Mouse (Mus musculus) gastrocnemius, postnatal 14 days (tissue): ENCODE results near the gene Bmx. TPM values are rescaled to one million over a fixed set of nuclear protein-coding genes. Genes with fewer than 3 reads are reported as not detected.

ENCODE experiments used
- DNase-seq: peaks from one replicate; pipeline ENCODE4 v3.0.0; 2021; ENCODE audit warnings: mixed read lengths
- intact Hi-C: fragments of 180-260 bp; cut with DNase I; formaldehyde crosslinking; loops from one replicate; pipeline ENCODE4 v1.15.1; 2025; ENCODE audit warnings: low total_unique reads
- total RNA-seq, 2 experiments: library from RNA; stranded (reverse); gene quantifications; 2 replicates each; pipeline ENCODE4 v1.2.3; 2021

Gene Bmx
- total RNA-seq, 2 experiments from 2014 or later = 0.44 to 0.86 TPM

DNA sequence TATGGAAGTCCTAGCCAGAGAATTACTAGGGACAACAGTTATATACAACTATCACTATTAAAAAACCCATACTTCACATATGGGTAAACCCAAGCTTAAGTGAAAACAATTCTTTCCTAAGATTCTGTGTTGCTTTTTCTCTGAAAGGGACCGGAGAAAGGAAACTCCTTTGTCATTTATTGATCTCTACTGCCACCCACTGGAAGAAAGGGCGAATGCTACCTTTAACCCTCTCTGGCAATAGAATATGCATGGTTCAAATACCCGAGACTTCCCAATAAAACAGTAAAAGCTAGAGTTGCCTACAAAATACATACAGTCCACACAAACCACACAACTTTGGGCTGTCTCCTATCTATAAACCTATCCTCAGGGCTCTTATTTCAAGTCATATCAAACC is 78.2 kb downstream of the Bmx start:
- DNase-seq = peak; percentile 7
- intact Hi-C loops = no loop called here

DNA sequence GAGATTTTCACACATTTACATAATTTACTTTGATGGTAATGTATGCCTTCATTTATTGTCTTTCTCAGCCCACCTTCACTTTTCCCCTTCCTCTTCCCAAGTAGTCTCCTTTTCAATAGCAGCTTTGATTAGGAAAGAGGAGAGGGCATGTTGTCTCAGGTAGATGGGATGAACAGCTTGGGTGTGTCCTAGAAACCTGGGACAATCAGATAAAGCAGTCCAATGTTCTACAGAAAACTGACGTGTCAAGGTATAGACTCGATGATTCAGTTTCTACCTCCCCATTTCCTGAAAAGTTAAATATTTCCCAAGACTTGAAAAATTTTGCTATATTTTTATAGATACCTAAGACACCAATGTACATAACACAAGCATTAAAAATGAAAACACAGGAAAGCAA is 79.1 kb downstream of the Bmx start:
- intact Hi-C loops = no loop called here
- DNase-seq = no peak

DNA sequence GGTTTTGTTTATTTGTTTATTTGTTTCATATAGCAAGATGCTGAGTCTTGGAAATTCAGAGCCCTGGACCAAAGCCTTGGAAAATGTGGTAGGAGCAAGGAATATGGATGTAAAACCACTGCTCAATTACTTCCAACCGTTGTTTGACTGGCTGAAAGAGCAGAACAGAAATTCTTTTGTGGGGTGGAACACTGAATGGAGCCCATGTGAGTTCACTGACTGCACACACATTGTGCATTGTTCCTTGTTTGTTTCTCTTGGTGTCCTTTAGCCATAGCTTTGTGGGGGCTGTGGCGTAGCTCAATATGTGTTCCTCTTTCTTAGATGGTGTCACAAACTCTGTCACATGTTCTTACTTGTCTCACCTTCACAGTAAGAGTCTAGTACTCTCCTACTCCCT is 82.2 kb downstream of the Bmx start:
- intact Hi-C loops = no loop called here
- no peak for DNase-seq

DNA sequence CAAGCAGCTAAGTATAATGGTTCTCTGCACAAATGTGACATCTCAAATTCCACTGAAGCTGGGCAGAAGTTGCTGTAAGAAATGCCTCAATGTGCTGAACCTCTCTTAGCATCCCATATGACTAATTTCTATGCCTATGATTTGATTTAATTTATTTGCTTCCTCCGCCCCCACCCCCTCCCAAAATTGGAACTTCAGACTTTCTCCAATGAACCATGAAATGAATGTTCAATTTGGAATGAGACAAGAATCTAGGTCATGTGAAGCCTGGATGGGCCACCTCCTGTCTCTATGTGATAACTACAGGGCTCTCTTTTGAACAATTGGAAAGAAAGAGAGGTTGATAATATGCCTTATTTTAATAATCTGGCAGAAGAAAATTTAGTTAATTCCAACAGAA is 82.7 kb downstream of the Bmx start:
- intact Hi-C loops = no loop called here

DNA sequence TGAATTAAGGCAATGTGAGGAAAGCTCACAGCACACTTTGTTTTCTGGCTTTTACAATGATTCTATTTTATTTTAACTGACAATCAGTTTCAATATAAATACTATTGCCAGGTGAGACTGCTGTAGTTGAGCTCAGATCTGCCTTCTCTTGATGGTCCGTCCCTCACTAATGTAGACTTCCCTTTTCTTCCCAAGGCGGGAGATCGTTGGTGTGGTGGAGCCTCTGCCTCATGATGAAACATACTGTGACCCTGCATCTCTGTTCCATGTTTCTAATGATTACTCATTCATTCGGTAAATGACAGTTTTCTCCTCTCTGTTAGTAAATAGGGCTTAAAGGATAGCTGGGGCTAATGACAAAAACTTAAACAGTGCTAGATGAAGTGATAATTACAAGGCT is 84.1 kb downstream of the Bmx start:
- intact Hi-C loops = no loop called here
- DNase-seq = no peak

More for the DNA sequence above, 82.7 kb downstream of the Bmx start:
- DNase-seq = no peak

DNA sequence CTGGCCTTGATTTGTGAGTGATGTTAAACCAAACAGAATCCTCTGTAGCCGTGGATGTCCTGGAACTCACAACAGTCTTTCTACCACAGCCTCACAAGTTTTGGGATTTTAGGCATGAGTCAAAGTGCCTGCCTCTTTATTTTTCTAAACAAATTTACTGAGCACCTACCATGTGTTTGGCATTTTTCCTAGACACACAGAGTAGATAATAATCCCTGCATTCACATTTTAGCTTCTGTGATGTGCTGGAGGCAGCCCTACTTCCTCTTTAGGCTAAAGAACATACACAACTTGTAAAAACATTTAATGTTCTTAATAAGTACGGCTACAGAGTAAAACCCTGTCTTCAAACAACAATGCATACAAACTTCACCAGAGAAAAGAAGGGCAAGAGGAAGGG is 87.0 kb downstream of the Bmx start:
- no peak for DNase-seq
- intact Hi-C loops = no loop called here

DNA sequence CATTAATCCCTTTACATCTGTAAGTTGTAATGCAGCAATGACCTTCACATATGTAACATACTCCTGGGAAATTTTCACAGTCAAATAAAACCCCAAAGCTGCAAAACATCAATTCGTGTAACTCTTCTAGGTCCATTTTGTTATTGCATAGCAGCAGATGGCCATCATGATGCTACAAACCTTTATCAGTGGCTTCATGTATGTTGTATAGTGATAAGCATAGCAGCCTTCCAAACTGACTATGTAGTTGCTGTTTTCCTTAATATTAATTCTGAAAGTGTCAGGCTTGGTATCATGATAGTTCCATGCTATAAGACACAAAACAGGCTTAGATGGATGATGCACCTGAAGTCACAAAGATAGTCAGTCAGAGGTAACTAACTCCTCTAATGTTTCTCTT is 93.3 kb downstream of the Bmx start:
- no peak for DNase-seq
- intact Hi-C loops = no loop called here

DNA sequence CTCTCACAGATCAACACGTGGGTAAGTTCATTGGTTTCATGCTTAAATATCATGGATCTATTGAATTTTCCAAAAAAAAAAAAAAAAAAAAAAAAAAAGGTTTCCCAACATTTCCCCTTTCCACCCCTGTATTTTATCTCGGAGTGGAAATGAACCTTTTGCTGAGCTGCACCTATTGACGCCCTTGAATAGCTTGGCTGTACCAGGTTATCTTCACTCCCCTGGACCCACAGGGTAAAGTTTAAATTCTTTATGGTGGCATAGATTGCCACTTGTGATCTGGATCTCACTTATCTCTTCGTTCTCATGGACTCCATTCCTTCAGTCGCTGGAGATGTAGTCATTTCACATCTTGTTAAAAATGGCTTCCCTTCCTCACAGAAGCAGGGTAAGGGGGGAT is 103.4 kb downstream of the Bmx start:
- no peak for DNase-seq
- intact Hi-C loops = no loop called here

DNA sequence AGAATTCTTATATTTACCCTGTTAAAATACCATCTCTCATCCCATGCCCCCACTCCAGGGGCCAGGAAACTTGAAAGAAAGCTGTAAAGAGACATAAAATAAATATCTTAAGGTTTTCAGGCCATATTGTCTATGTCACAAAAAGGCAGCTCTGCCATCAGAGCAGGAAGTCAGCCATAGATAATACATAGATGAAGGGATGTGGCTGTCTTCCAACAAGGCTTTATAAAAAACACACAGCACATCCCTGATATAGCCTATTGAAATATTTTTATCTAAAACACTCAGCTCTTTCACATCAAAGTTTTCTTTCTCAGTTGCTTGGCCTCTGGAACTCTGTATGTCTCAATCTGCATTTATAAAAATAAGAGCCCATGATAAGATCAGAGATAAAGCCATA is 104.4 kb downstream of the Bmx start:
- no peak for DNase-seq
- intact Hi-C loops = no loop called here

DNA sequence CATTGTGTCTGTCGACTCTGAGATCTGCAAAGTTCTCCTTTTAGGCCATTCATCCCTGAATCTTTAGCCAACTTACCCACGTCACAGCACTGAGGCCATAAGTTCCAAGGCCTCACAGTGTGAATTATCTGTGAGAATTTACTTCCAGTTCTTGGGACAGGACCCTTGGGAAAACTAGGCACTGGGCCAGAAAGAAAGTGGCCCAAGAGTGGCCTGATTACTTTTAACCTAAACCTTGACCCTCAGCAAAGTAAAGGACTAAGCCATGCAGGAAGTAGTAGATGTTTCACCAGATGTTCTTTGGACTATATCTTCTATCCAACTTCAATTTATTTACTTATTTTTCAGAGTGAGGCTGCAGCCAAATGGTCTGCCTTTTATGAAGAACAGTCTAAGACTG is 105.3 kb downstream of the Bmx start:
- no peak for DNase-seq
- intact Hi-C loops = no loop called here

DNA sequence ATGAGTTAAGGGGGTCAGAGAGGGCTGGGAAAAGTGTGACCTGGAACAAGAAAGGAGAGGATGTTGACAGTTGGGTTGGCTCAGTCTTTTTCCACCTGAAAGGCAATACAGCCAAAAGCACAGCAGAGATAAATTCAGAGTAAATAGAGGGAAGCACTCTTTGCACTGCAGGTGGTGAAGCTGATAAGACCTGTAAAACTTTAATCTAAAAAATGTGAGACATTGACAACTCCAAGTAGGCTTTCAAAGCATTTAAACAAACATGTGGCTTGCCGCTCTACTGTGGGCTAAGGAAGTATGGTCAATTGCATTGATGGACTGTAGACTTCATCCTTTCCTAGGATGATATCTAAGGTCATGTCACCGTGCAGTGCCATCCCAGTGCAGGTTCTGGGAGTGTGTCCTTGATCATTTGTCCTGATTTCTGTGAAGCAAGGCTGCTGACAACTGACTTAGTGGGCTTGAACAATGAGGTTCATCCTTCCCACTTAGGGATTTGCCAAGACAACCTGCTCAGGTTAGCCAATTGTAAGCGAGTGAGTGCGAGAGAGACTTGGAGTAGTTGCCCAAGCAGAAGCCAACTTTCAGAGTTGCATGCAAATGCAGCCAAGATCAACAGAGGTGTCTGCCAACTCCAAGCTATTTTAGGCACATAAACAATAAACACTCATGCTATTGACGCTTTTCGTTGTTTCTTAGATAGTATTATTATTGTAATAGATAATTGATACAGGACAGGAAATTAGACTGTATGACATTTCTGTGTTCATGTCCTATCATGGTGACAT is 112.3 kb downstream of the Bmx start:
- intact Hi-C loops = no loop called here
- no peak for DNase-seq

Other genes with a start within 250 kb of the Bmx start
- gene Car5b, start 230.2 kb downstream of the Bmx start, total RNA-seq = under 1 TPM; 0.66 to 0.84 TPM
- 1 to 10 TPM; 4.5 to 5.5 TPM for gene Siah1b, start 181.7 kb downstream of the Bmx start, total RNA-seq
- gene Cltrn, start 169.4 kb downstream of the Bmx start, total RNA-seq = not detected
- gene Ace2, start 118.9 kb downstream of the Bmx start, total RNA-seq = under 1 TPM; 0.62 to 0.74 TPM
- 1 to 10 TPM; 1.0 to 2.5 TPM for gene Pir, start 11.2 kb upstream of the Bmx start, total RNA-seq
- gene Vegfd, start 115.2 kb upstream of the Bmx start, total RNA-seq = 1 to 10 TPM; 1.7 to 2.1 TPM
- 1 to 10 TPM; 1.7 to 2.6 TPM for gene Piga, start 161.6 kb upstream of the Bmx start, total RNA-seq
- 10 to 100 TPM; 10.2 to 25.5 TPM for gene Asb11, start 178.8 kb upstream of the Bmx start, total RNA-seq
- not detected for gene Asb9, start 248.1 kb upstream of the Bmx start, total RNA-seq